Mouse (Mus musculus) large intestine, adult 2 months (tissue): ENCODE measurements around the gene Myo1f. TPM values are rescaled to one million over a fixed set of nuclear protein-coding genes. Genes with fewer than 3 reads are reported as not detected.
"Not testable (repeated sequence)": the region's sequence is repeated elsewhere in the genome, so short reads cannot be mapped to it uniquely, and the experiment has no call there.

Experiments
- DNase-seq: peaks from one replicate; pipeline ENCODE4 v3.0.0-alpha.2; 2012; ENCODE audit warnings: low read depth, low spot score
- WGBS: fragments of 180-500 bp; shearing (Covaris S2); methylation state at CpG from one replicate; pipeline ENCODE4 v1.1.7; 2018; 5-methylcytosine and 5-hydroxymethylcytosine counted together
- polyA plus RNA-seq: library from polyadenylated mRNA; depleted of rRNA; stranded (reverse); fragments of >200 nt; gene quantifications from 2 replicates; pipeline ENCODE4 v1.2.3, GENCODE M21; 2012

The Myo1f gene
- polyA plus RNA-seq, 1 experiment = 5.6 TPM

- WGBS = 51% methylated on average over 1 of the region's 1 CpGs
- DNase-seq = no peak
Observed at GRCm38 (mm10) chr17:33564599-33564998, 9.1 kb downstream of the Myo1f start.

- WGBS = 60% methylated on average over 2 of the region's 2 CpGs
Observed at GRCm38 (mm10) chr17:33566182-33566581, 10.7 kb downstream of the Myo1f start.

GRCm38 (mm10) chr17:33584061-33584460 is 28.6 kb downstream of the Myo1f start:
- no peak for DNase-seq
- 54% methylated on average over 4 of the region's 4 CpGs for WGBS

More at GRCm38 (mm10) chr17:33566182-33566581, 10.7 kb downstream of the Myo1f start:
- DNase-seq = no peak

- no peak for DNase-seq
- WGBS = 80% methylated on average over 17 of the region's 17 CpGs
Observed at GRCm38 (mm10) chr17:33586011-33586410, 30.5 kb downstream of the Myo1f start.

GRCm38 (mm10) chr17:33597271-33597670 is 41.8 kb downstream of the Myo1f start:
- DNase-seq = no peak

GRCm38 (mm10) chr17:33598506-33598905 is 43.0 kb downstream of the Myo1f start:
- 73% methylated on average over 5 of the region's 5 CpGs for WGBS

GRCm38 (mm10) chr17:33599836-33600475 is 44.4 kb downstream of the Myo1f start:
- WGBS = 88% methylated on average over 8 of the region's 8 CpGs

More at GRCm38 (mm10) chr17:33598506-33598905, 43.0 kb downstream of the Myo1f start:
- no peak for DNase-seq

GRCm38 (mm10) chr17:33600831-33601230 is 45.3 kb downstream of the Myo1f start:
- DNase-seq = no peak
- 72% methylated on average over 3 of the region's 3 CpGs for WGBS

More at GRCm38 (mm10) chr17:33599836-33600475, 44.4 kb downstream of the Myo1f start:
- DNase-seq = no peak

- DNase-seq = no peak
- 83% methylated on average over 12 of the region's 12 CpGs for WGBS
Observed at GRCm38 (mm10) chr17:33601947-33602346, 46.4 kb downstream of the Myo1f start.

GRCm38 (mm10) chr17:33607273-33607672 is 51.8 kb downstream of the Myo1f start:
- 91% methylated on average over 2 of the region's 2 CpGs for WGBS
- no peak for DNase-seq

GRCm38 (mm10) chr17:33610548-33610947 is 55.0 kb downstream of the Myo1f start:
- 85% methylated on average over 7 of the region's 7 CpGs for WGBS
- DNase-seq = no peak

GRCm38 (mm10) chr17:33613726-33614125 is 58.2 kb downstream of the Myo1f start:
- not testable (repeated sequence) for DNase-seq
- 86% methylated on average over 5 of the region's 5 CpGs for WGBS

GRCm38 (mm10) chr17:33627281-33627680 is 71.8 kb downstream of the Myo1f start:
- 89% methylated on average over 3 of the region's 3 CpGs for WGBS
- DNase-seq = no peak

GRCm38 (mm10) chr17:33628621-33629486 is 73.3 kb downstream of the Myo1f start, which contains the start of gene Zfp414:
Gene Zfp414, plus strand, starts transcription at chr17:33629090.
- DNase-seq = peak; percentile 92
- WGBS = 3% methylated on average over 35 of the region's 35 CpGs

- no peak for DNase-seq
- WGBS = 60% methylated on average over 12 of the region's 12 CpGs
Observed at GRCm38 (mm10) chr17:33629487-33630125, 74.1 kb downstream of the Myo1f start.

GRCm38 (mm10) chr17:33630171-33630895 is 74.8 kb downstream of the Myo1f start:
- WGBS = 84% methylated on average over 13 of the region's 13 CpGs
- no peak for DNase-seq

- DNase-seq = no peak
- WGBS = 97% methylated on average over 9 of the region's 9 CpGs
Observed at GRCm38 (mm10) chr17:33631236-33631635, 75.7 kb downstream of the Myo1f start.

- DNase-seq = no peak
- 77% methylated on average over 5 of the region's 5 CpGs for WGBS
Observed at GRCm38 (mm10) chr17:33631796-33632195, 76.3 kb downstream of the Myo1f start.

GRCm38 (mm10) chr17:33637038-33637437 is 81.5 kb downstream of the Myo1f start:
- WGBS = 61% methylated on average over 2 of the region's 2 CpGs
- no peak for DNase-seq
